ENCODE assay signal across 22 mouse cellular contexts in the genomic region with DNA sequence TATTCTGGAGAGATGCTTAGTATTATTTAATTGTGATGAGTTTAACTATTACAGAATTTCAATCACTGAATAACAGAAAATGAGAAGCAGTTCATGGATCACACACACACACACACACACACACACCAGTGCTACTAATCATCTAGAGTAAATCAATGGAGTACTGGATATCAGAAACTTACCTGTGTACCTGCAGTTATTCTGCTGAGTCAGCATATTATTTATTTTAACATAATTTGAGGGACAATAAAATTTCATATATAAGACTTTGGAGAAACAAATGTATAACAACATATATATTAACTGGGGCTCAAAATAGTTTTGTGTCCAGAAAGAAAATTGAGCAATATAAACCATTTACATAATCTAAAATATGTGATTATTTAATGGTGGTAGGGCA.
"Had no signal": no experiment of that assay in that cellular context is flagged by ENCODE, and none has a peak within 500 bp of the region (broad histone marks: within the 10 kb centered on the region; RNA-seq: fewer than 3 reads in every experiment).

No protein-coding gene starts in this region.

- H3K4me3 ChIP-seq: embryonic facial prominence, embryonic 10.5 days; embryonic facial prominence, embryonic 12.5 days; embryonic facial prominence, embryonic 13.5 days; embryonic facial prominence, embryonic 15.5 days; erythroblast, embryonic 14.5 days; forebrain, embryonic 10.5 days; forebrain, embryonic 12.5 days; forebrain, embryonic 13.5 days; forebrain, embryonic 15.5 days; gastrocnemius, adult 2 months; heart, adult 2 months; heart, embryonic 10.5 days had no signal

- H3K36me3 ChIP-seq: embryonic facial prominence, embryonic 10.5 days; embryonic facial prominence, embryonic 12.5 days; embryonic facial prominence, embryonic 13.5 days; embryonic facial prominence, embryonic 15.5 days; forebrain, embryonic 10.5 days; forebrain, embryonic 12.5 days; forebrain, embryonic 15.5 days; heart, embryonic 10.5 days had no signal

- H3K9ac ChIP-seq: embryonic facial prominence, embryonic 12.5 days; embryonic facial prominence, embryonic 13.5 days; embryonic facial prominence, embryonic 15.5 days; forebrain, embryonic 12.5 days; forebrain, embryonic 13.5 days; forebrain, embryonic 15.5 days; forebrain, postnatal 0 days had no signal

- ATAC-seq: forebrain, embryonic 13.5 days; forebrain, embryonic 14.5 days; forebrain, embryonic 15.5 days; forebrain, embryonic 16.5 days; forebrain, postnatal 0 days had no signal

- H3K27me3 ChIP-seq: embryonic facial prominence, embryonic 12.5 days; embryonic facial prominence, embryonic 13.5 days; embryonic facial prominence, embryonic 15.5 days; forebrain, embryonic 12.5 days; forebrain, embryonic 13.5 days; forebrain, embryonic 15.5 days had no signal

- H3K27ac ChIP-seq: embryonic facial prominence, embryonic 10.5 days; embryonic facial prominence, embryonic 12.5 days; embryonic facial prominence, embryonic 13.5 days; embryonic facial prominence, embryonic 15.5 days; forebrain, embryonic 10.5 days; forebrain, embryonic 12.5 days; forebrain, embryonic 13.5 days; forebrain, embryonic 15.5 days; gastrocnemius, adult 2 months; heart, adult 2 months; heart, embryonic 10.5 days had no signal

- H3K4me1 ChIP-seq: embryonic facial prominence, embryonic 12.5 days; embryonic facial prominence, embryonic 13.5 days; embryonic facial prominence, embryonic 15.5 days; forebrain, embryonic 10.5 days; forebrain, embryonic 12.5 days; forebrain, embryonic 13.5 days; forebrain, embryonic 15.5 days; heart, embryonic 10.5 days had no signal

- DNase-seq: cerebellum, adult 9-11 months; forebrain, postnatal 0 days; gastrocnemius, adult 2 months; gastrocnemius, postnatal 10 days; gastrocnemius, postnatal 14 days; gastrocnemius, postnatal 25 days; gastrocnemius, postnatal 36 days; heart, adult 11 months; heart, adult 18-20 months; heart, adult 2 months had no signal

- H3K4me2 ChIP-seq: embryonic facial prominence, embryonic 12.5 days; embryonic facial prominence, embryonic 13.5 days; embryonic facial prominence, embryonic 15.5 days; forebrain, embryonic 12.5 days; forebrain, embryonic 13.5 days; forebrain, embryonic 15.5 days had no signal

- H3K9me3 ChIP-seq: embryonic facial prominence, embryonic 10.5 days; embryonic facial prominence, embryonic 12.5 days; embryonic facial prominence, embryonic 13.5 days; embryonic facial prominence, embryonic 15.5 days; forebrain, embryonic 10.5 days; forebrain, embryonic 12.5 days; forebrain, embryonic 13.5 days; forebrain, embryonic 15.5 days; heart, embryonic 10.5 days had no signal
